Mouse (Mus musculus) thymus, postnatal 36 days (tissue): ENCODE measurements at regions not wholly inside any gene's neighbourhood (a gene's known extent, or its start where the extent isn't known, plus 50 kb on each side); places are given as distances from the start of the nearest gene placed in this dataset.

Experiments
- DNase-seq, 2 experiments: peaks; one replicate each; pipeline ENCODE4 v3.0.0; 2022; ENCODE audit warnings: mixed read lengths in 2 of 2

DNA sequence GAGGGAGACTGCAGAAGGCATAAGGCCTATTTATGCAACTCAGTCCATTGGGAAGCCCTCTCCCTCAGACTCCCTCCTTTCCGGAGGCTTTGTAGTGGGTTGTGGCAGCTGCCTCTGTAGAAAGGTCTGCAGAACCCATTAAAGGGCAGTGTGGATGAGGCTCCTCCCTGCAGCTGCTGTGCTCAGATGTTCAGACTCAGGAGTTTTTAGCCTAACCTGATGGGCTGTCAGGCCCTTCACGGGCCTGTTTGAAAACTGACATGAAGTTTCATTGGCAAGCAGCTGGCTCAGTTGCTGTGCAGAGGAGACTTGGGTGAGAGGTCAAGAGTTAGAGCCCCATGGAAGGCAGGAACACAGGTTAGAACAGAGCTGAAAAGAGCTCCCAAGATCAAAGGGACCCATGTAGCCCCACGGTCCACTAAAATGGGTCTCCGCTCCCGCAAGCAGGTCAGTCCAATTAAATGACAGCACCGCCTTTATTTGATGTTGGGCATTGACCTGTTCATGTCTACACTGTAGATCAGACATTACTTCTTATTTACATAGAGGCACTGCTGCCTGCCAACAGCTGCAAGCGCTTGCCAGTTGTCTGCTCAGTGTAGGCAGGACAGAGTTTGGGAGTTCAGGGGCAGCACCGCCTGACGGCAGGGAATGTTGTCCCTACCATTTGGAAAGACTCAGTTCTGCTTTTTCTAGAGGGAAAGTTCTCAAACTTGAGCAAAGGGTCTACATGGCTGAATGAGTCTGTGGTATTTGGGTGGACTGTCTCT, 53.8 kb upstream of the Usp46 start:
- peak; percentile 39 to 65 for DNase-seq

GRCm38 (mm10) chr5:74126015-74126896, 58.0 kb upstream of the Usp46 start:
- peak; percentile 75 for DNase-seq

DNA sequence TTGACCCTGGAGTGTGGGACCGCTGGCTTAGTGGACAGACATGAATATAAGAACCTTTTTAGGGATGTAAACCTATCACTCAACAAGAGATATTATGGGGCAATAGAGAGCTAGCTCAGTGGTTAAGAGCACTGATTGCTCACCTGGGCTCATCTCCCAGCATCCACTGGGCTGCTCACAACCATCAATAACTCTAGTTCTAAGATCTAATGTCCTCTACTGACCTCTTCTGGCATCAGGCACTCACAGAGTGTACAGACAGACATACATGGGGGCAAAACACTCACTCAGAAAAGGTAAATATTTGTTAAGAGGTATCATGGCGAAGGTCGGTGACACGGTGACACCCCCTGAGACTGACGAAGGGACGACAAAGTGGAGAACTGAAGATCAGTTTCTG, 59.3 kb upstream of the Usp46 start:
- DNase-seq: no peak

GRCm38 (mm10) chr5:74129636-74130035, 61.4 kb upstream of the Usp46 start:
- DNase-seq: no peak

- peak; percentile 11 to 21 for DNase-seq
These were observed 62.4 kb upstream of the Rasl11b start for GRCm38 (mm10) chr5:74132671-74133070.

- no peak for DNase-seq
These were observed 58.7 kb upstream of the Rasl11b start for GRCm38 (mm10) chr5:74136377-74136776.

GRCm38 (mm10) chr5:74136868-74137439, 58.1 kb upstream of the Rasl11b start:
- no peak for DNase-seq

- no peak for DNase-seq
These were observed 51.1 kb upstream of the Rasl11b start for GRCm38 (mm10) chr5:74143994-74144393.

GRCm38 (mm10) chr5:74144765-74145164, 50.3 kb upstream of the Rasl11b start:
- no peak for DNase-seq
